Mouse (Mus musculus) telencephalon, adult 2 months (tissue): ENCODE data around the gene Hk1.

Experiments
- DNase-seq: peaks from one replicate; pipeline ENCODE4 v3.0.0-alpha.2; 2011; ENCODE audit warnings: low read depth, low spot score

Gene Hk1

GRCm38 (mm10) chr10:62224231-62224630 is 155.5 kb downstream of the Hk1 start:
- no peak for DNase-seq

GRCm38 (mm10) chr10:62222777-62223176 is 156.9 kb downstream of the Hk1 start:
- DNase-seq: no peak

GRCm38 (mm10) chr10:62221647-62222046 is 158.1 kb downstream of the Hk1 start:
- DNase-seq: no peak

GRCm38 (mm10) chr10:62220732-62221514 is 158.8 kb downstream of the Hk1 start:
- DNase-seq: no peak
